Mouse (Mus musculus) C2C12 (cell line): ENCODE results near the gene Mcu. TPM values are rescaled to one million over a fixed set of nuclear protein-coding genes. Genes with fewer than 3 reads are reported as not detected.
A peak's percentile ranks its signal among the peaks of the same experiment; 100 is the strongest.

ENCODE experiments used
- H3K27me3 ChIP-seq: one replicate; pipeline ENCODE4 v1.6.1; 2011; ENCODE audit not compliant: control insufficient read depth, insufficient read depth, insufficient read length
- H3K36me3 ChIP-seq: one replicate; pipeline ENCODE4 v1.6.1; 2011; ENCODE audit not compliant: control insufficient read depth, insufficient read depth
- H3K4me3 ChIP-seq: one replicate; pipeline ENCODE4 v1.5.1; 2011; ENCODE audit warnings: mild to moderate bottlenecking, control low read depth; ENCODE audit not compliant: poor library complexity, insufficient read depth, severe bottlenecking
- H3K79me2 ChIP-seq: one replicate; pipeline ENCODE4 v1.6.1; 2011; ENCODE audit not compliant: control insufficient read depth, insufficient read depth
- H3K79me3 ChIP-seq: one replicate; pipeline ENCODE4 v1.6.1; 2011; ENCODE audit warnings: low read depth, control low read depth
- H3ac ChIP-seq: one replicate; pipeline ENCODE3; 2011; ENCODE audit warnings: low read depth; ENCODE audit not compliant: control insufficient read depth, insufficient read length
- CEBPB ChIP-seq: IDR thresholded peaks from one replicate; pipeline ENCODE4 v1.6.1; 2011; ENCODE audit warnings: low read depth, mild to moderate bottlenecking, control low read depth, moderate library complexity
- CTCF ChIP-seq: IDR thresholded peaks from one replicate; pipeline ENCODE4 v1.5.1; 2011; ENCODE audit not compliant: control insufficient read depth, insufficient read depth, insufficient read length
- FOSL1 ChIP-seq: IDR thresholded peaks from one replicate; pipeline ENCODE4 v1.8.0; 2011; ENCODE audit warnings: mild to moderate bottlenecking, low read length; ENCODE audit not compliant: poor library complexity, insufficient read depth, severe bottlenecking
- MAX ChIP-seq: IDR thresholded peaks from one replicate; pipeline ENCODE4 v1.6.1; 2011; ENCODE audit warnings: mild to moderate bottlenecking, control low read depth
- MYOD1 ChIP-seq: IDR thresholded peaks from one replicate; pipeline ENCODE4 v1.6.1; 2011; ENCODE audit warnings: low read depth; ENCODE audit not compliant: control insufficient read depth, insufficient read length
- MYOG ChIP-seq: IDR thresholded peaks from one replicate; pipeline ENCODE4 v1.6.1; 2011; ENCODE audit not compliant: control insufficient read depth, insufficient read length; ENCODE audit errors: extremely low read depth
- USF1 ChIP-seq: IDR thresholded peaks from one replicate; pipeline ENCODE4 v1.6.1; 2011; ENCODE audit warnings: low read depth, mild to moderate bottlenecking, control low read depth, moderate library complexity
- polyA plus RNA-seq: library from polyadenylated mRNA; unstranded; fragments of >200 nt; fragmentation: generic; extraction: Trizol; gene quantifications from one replicate; pipeline ENCODE4 v1.2.1, GENCODE M21; 2012; ENCODE audit warnings: missing spikeins

The Mcu gene
- polyA plus RNA-seq, 1 experiment, result 23.3 TPM

- peaks cover 70% of the 10 kb centered on the region for H3K79me2 ChIP-seq
- peaks cover 33% of the 10 kb centered on the region for H3K79me3 ChIP-seq
- no peak overlapping the region for H3ac ChIP-seq
- no peaks in the 10 kb centered on the region for H3K27me3 ChIP-seq
- TF ChIP-seq MYOG, result no peak
- no peak for TF ChIP-seq CTCF
- TF ChIP-seq MYOD1, result no peak
- TF ChIP-seq CEBPB, result no peak
- no peak for TF ChIP-seq USF1
- TF ChIP-seq MAX, result no peak
- TF ChIP-seq FOSL1, result no peak
- peaks cover 23% of the 10 kb centered on the region for H3K36me3 ChIP-seq
- H3K4me3 ChIP-seq, result no peak overlapping the region
These were observed 78.4 kb downstream of the Mcu start for GRCm38 (mm10) chr10:59538063-59538462.

GRCm38 (mm10) chr10:59537579-59537978 is 78.9 kb downstream of the Mcu start:
- Histone ChIP-seq H3ac (no peak overlapping the region), H3K79me3 (peaks cover 33% of the 10 kb centered on the region), H3K36me3 (peaks cover 23% of the 10 kb centered on the region), H3K27me3 (no peaks in the 10 kb centered on the region), H3K4me3 (no peak overlapping the region), H3K79me2 (peaks cover 75% of the 10 kb centered on the region)
- peak; percentile 62 for TF ChIP-seq FOSL1
- no peak for TF ChIP-seq CTCF
- TF ChIP-seq MYOD1, result no peak
- TF ChIP-seq USF1, result peak; percentile 26
- peak; percentile 48 for TF ChIP-seq MAX

GRCm38 (mm10) chr10:59532256-59532655 is 84.2 kb downstream of the Mcu start:
- H3ac ChIP-seq, result no peak overlapping the region
- TF ChIP-seq MYOG (no peak), USF1 (no peak), CTCF (no peak), MAX (no peak), MYOD1 (no peak), CEBPB (no peak), FOSL1 (no peak)
- peaks cover 18% of the 10 kb centered on the region for H3K36me3 ChIP-seq
- peaks cover 99% of the 10 kb centered on the region for H3K79me2 ChIP-seq
- no peaks in the 10 kb centered on the region for H3K27me3 ChIP-seq
- H3K4me3 ChIP-seq, result no peak overlapping the region
- H3K79me3 ChIP-seq, result peaks cover 38% of the 10 kb centered on the region

GRCm38 (mm10) chr10:59527819-59528218 is 88.7 kb downstream of the Mcu start:
- Histone ChIP-seq H3K79me3 (peaks cover 35% of the 10 kb centered on the region), H3K79me2 (peaks cover 83% of the 10 kb centered on the region), H3K4me3 (no peak overlapping the region), H3K27me3 (no peaks in the 10 kb centered on the region), H3ac (no peak overlapping the region), H3K36me3 (no peaks in the 10 kb centered on the region)
- TF ChIP-seq CEBPB (peak; percentile 82), USF1 (no peak)

- Histone ChIP-seq H3K4me3 (no peak overlapping the region), H3ac (no peak overlapping the region), H3K27me3 (no peaks in the 10 kb centered on the region), H3K36me3 (no peaks in the 10 kb centered on the region), H3K79me3 (peaks cover 35% of the 10 kb centered on the region), H3K79me2 (peaks cover 78% of the 10 kb centered on the region)
- TF ChIP-seq USF1 (no peak), FOSL1 (no peak), CEBPB (no peak), MYOD1 (no peak), CTCF (no peak), MYOG (no peak), MAX (no peak)
These were observed 89.2 kb downstream of the Mcu start for GRCm38 (mm10) chr10:59527311-59527710.

- Histone ChIP-seq H3K27me3 (no peaks in the 10 kb centered on the region), H3ac (no peak overlapping the region), H3K4me3 (no peak overlapping the region), H3K79me3 (peaks cover 27% of the 10 kb centered on the region), H3K79me2 (peaks cover 56% of the 10 kb centered on the region), H3K36me3 (no peaks in the 10 kb centered on the region)
- TF ChIP-seq MYOD1 (no peak), CTCF (no peak), USF1 (no peak), MYOG (no peak), FOSL1 (no peak), MAX (no peak)
These were observed 91.8 kb downstream of the Mcu start for GRCm38 (mm10) chr10:59524675-59525074.
